Mouse (Mus musculus): ENCODE measurements around the gene Krt81.

Gene Krt81

GRCm38 (mm10) chr15:101453093-101453736 is 10.3 kb downstream of the Krt81 start:
- peak; percentile 93 to 95 for DNase-seq

DNA sequence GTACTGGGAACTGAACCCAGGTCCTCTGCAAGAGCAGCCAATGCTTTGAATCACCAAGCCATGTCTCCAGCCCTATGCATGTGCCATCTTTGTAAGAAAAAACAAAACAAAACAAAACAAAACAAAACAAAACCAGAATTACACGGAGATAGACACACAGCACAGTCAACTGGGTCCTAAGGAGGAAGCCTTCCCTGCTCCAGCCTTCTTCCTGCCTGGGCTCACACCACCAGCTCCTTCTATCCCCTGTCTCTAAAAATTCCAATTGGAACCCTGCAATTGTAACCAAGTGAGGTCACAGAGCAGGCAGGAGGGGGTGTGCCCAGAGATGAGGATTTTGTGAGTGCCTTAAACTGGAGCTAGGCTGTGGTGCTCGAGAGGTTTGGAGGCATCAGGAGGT is 16.1 kb downstream of the Krt81 start, which contains the start of gene Krt88:
Gene Krt88 (plus strand): TSS at position 301 of the 400 bp plus-strand sequence.
- no peak for DNase-seq

- peak; percentile 24 to 26 for DNase-seq
These were observed 17.0 kb downstream of the Krt81 start for GRCm38 (mm10) chr15:101446572-101446971.

GRCm38 (mm10) chr15:101440837-101441236 is 22.7 kb downstream of the Krt81 start:
- DNase-seq = no peak

GRCm38 (mm10) chr15:101438555-101438954 is 25.0 kb downstream of the Krt81 start, which contains the start of gene Krt87:
Gene Krt87, minus strand, starts transcription at chr15:101438804.
- peak in 1 of 2 experiments; percentile 30 for DNase-seq

GRCm38 (mm10) chr15:101436611-101437010 is 26.9 kb downstream of the Krt81 start:
- no peak for DNase-seq

DNA sequence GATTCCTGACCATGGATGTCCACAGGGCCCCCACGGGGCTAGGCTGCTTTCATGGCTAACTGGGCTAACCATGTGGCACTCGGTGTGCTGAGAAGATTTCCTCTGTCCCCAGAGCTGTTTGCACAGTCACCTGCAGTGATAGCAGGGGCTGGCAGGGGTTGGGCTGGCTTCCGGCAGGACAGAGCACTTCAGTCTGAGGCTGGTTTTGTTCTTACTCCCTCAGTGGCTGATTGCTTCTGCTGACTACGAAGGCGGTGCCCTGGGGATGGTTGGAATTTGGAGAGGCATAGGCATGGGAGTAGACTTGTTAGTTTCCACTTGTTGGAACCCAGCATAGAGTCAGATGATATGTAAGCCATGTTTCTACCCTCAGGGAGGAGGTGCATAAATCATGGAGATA is 38.6 kb downstream of the Krt81 start:
- no peak for DNase-seq

GRCm38 (mm10) chr15:101420903-101421302 is 42.6 kb downstream of the Krt81 start:
- peak; percentile 33 to 51 for DNase-seq

DNA sequence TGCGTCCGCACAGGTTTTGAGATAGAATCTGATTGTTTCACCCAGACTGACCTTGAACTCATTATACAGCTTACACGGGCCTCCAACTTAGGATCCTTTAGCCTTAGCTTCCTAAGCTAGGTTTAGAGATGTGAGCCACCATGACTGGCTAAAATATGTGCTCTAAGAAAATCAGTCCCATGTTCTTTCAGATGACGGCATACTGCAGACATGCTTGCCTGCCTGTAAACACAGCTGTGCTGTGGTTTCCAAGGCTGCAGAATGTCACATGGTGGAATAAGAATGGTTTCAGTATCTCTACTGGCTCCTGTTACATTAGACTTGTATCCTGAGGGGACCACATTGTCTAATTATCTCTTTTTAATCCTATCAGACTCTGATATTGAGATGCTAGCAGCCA is 44.6 kb downstream of the Krt81 start:
- DNase-seq = no peak

DNA sequence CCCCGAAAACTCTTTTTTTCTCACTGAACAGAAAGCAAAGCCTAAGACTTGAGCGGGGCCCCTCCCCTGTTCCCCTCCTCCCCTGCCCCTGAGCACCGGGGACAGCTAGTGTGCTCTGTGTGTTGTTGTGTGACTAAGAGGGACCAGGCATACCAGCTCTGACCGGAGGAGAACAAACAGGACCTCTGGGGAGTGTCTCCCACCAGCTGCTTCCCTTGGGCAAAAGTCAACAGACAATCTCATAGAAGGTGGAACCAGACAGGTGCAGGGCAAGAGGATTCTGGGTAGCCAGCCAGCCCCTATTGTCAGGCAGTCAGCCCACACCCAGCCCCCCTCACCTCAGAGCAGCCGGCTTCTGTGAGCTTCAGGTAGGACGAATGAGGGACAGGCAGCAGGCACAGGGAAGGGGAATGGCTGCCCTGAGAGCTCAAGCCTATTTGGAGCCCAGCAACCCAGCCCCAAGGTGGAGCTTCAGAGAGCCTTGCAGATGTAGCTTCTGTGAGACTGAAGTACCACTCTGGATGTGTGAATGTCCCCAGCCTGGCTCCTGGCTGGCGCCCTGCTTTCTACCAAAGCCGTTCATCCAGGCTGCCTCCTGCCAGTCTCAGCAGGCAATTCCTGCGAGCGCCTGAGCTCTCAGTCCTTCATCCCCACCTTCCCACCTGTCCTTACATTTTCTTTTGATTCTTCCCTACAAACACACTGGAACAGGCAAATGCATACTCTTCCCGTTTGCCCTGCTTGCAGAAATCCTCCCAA is 48.6 kb downstream of the Krt81 start:
- DNase-seq = peak in 1 of 2 experiments; percentile 19

- no peak for DNase-seq
These were observed 49.5 kb downstream of the Krt81 start for GRCm38 (mm10) chr15:101413916-101414635.

DNA sequence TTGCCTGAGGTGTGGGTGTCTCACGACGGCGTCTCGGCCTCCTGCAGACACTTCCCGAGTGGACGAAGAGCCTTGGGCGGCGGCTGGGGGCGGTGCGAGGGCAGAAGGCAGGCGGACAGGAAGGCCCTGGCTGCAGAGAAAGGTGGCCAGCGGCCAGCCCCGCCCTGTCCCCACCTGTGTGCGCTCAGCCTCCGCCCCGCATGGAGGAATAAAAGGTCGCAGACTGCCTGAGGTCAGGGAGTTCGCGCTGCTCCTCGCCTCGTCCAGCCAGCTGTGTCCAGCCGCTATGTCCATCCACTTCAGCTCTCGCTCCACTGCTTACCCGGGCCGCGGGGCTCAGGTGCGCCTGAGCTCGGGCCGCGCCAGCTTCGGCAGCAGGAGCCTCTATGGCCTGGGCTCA is 51.4 kb downstream of the Krt81 start:
- peak; percentile 20 to 33 for DNase-seq

DNA sequence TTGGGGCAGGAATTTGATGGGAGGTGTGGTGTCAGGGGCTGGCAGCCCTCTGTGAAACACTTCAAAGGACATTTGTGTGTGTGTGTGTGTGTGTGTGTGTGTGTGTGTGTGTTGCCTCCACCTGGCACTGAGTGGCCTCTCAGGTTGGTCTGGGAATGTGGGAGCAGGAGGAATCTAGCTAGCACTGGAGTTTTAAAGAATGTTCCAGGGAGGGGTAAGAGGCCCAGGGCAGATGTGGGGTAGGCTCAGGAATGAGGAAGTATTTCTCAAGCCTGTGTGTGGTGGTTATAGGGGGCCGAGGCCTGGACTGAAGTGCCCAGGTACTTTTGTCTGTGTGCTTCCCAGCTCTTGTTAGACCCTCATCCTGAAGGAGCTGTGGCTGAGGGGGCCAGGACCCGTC is 52.8 kb downstream of the Krt81 start, which contains the start of gene Krt7:
Gene Krt7 (plus strand): TSS at position 269 of the 400 bp plus-strand sequence.
- DNase-seq = no peak

All from cerebellum, postnatal 10 days (tissue).